8 mouse cellular contexts compared by ENCODE assay signal in the genomic region with DNA sequence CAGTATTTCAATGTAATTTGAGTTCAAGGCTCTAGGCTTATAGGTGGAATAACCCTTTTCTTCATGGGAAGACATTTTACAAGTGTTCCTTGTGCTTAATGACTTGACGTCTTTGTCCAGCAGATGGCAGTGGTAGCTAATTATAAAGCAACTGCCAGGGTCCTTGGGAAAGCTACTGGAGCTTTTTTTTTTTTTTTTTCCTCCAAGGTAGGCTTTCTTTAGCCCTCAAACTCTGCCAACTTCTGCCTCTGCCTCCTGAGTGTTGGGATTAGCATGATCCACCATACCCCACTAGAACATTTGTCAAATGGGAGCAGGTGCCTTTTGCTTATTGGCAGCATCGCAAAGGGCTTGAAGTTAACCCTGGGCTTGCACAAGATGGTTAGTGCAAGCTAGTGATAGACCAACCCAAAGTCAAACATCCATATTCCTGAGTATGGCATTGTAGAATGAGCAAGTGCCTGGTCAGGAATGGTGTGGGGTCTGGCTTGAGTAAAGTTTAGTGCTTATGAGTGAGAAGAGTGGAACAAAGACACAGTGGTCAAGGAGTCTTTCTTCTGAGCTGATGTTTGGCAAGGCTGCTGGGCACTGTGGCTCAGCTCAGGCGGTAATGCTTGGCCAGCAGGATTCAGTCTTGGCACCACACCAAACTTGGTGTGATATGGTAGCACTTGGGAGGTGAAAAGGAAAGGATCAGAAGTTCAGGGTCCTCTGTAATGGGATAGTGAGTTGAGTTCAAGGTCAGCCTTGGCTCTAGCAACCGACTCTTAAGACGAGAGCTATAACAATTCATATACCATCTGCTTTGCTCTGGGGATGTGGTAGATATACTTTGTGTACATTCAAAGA. TPM values are rescaled to one million over a fixed set of nuclear protein-coding genes. Genes with fewer than 3 reads are reported as not detected.
DNase-seq lines count a peak whose midpoint lies in the region; ATAC-seq and TF ChIP-seq lines count a peak whose summit lies in the region.

No protein-coding gene starts in this region.

- H3K79me2 ChIP-seq in MEL (ENCODE audit: control insufficient read depth, insufficient read depth, low read length, poor library complexity), result peaks cover 20% of the 10 kb centered on the region

- no peak for DNase-seq in frontal cortex, postnatal 14 days (ENCODE audit: low spot score in 2 of 2)
- peak; percentile 85 for DNase-seq in MEL (ENCODE audit: low read depth, low spot score)
- DNase-seq in neural tube, embryonic 10.5 days (ENCODE audit: extremely low spot score, low spot score), result peak; percentile 58
- no peak for DNase-seq in urinary bladder, postnatal 36 days (ENCODE audit: low spot score in 2 of 2)

- TF ChIP-seq RAD21 in MEL (IDR thresholded peaks at IDR 0.05; ENCODE audit: low read depth, low read length), result no peak

- TF ChIP-seq POLR2A in MEL (IDR thresholded peaks at IDR 0.05; ENCODE audit: control insufficient read depth in 1 of 2, insufficient read depth in 1 of 2, low read depth in 1 of 2, low read length in 2 of 2, poor library complexity in 1 of 2), result peak; percentile 70 to 88; a peak in 3 of 4 replicates
- peak; percentile 65; the same call in 1 of the 2 replicates for TF ChIP-seq POLR2A in cortical plate, adult 2 months (IDR thresholded peaks at IDR 0.05; ENCODE audit: extremely low read depth, insufficient read depth, low read length)

- ATAC-seq in frontal cortex, adult (ENCODE audit: low TSS enrichment), result peak; percentile 18; the same call in 1 of the 2 replicates
- peak; percentile 11 to 28; a peak in 2 of 4 replicates for ATAC-seq in hematopoietic stem cell, adult 5-6 weeks (replicated peaks in 1 of 2; ENCODE audit: insufficient read depth in 1 of 2, low FRiP score in 2 of 2, low TSS enrichment in 1 of 2, low read depth in 1 of 2, poor library complexity in 2 of 2, severe bottlenecking in 2 of 2)
- ATAC-seq in limb, embryonic 12.5 days (ENCODE audit: insufficient number of reproducible peaks, insufficient read depth, low FRiP score, low TSS enrichment, low read depth), result no peak

- no peaks in the 10 kb centered on the region for H3K4me1 ChIP-seq in MEL (ENCODE audit: control insufficient read depth in 1 of 2, insufficient read depth in 2 of 2, low read length in 2 of 2)
- peaks cover 14% of the 10 kb centered on the region for H3K4me1 ChIP-seq in cortical plate, adult 2 months (ENCODE audit: control insufficient read depth, insufficient read depth, low read length)
- H3K4me1 ChIP-seq in limb, embryonic 12.5 days (replicated peaks), result peaks cover 40% of the 10 kb centered on the region

- H3K9me3 ChIP-seq in MEL (replicated peaks; ENCODE audit: insufficient read depth, low read length), result no peaks in the 10 kb centered on the region
- no peaks in the 10 kb centered on the region for H3K9me3 ChIP-seq in limb, embryonic 12.5 days

- peak in 2 of 3 experiments; percentile 33 to 34; a peak in 4 of 6 replicates for TF ChIP-seq CTCF in MEL (IDR thresholded peaks at IDR 0.05 in 2 of 3, conservative IDR thresholded peaks at IDR 0.05 in 1 of 3; ENCODE audit: control insufficient read depth in 1 of 3, insufficient read depth in 1 of 3, low read depth in 2 of 3, low read length in 3 of 3, poor library complexity in 1 of 3, severe bottlenecking in 1 of 3)
- TF ChIP-seq CTCF in cortical plate, adult 2 months (IDR thresholded peaks at IDR 0.05; ENCODE audit: extremely low read depth, insufficient read depth, low read length), result peak; percentile 6; the same call in 1 of the 2 replicates

- H3K27ac ChIP-seq in MEL (ENCODE audit: control insufficient read depth, low read depth, low read length), result peak overlapping the region; percentile 26; the same call in 1 of the 2 replicates
- H3K27ac ChIP-seq in cortical plate, adult 2 months (ENCODE audit: insufficient read depth, low read length), result peak overlapping the region; percentile 0; the same call in 1 of the 2 replicates
- H3K27ac ChIP-seq in limb, embryonic 12.5 days, result peak overlapping the region; percentile 78

- H3K4me2 ChIP-seq in limb, embryonic 12.5 days, result no peak overlapping the region

- no peak; a peak in 1 of 4 replicates for TF ChIP-seq EP300 in MEL (IDR thresholded peaks at IDR 0.05; ENCODE audit: low read depth in 1 of 2, low read length in 2 of 2)

- H3K27me3 ChIP-seq in MEL (ENCODE audit: control insufficient read depth in 1 of 2, insufficient read depth in 2 of 2, low read length in 2 of 2), result no peaks in the 10 kb centered on the region
- no peaks in the 10 kb centered on the region for H3K27me3 ChIP-seq in limb, embryonic 12.5 days

- no peak overlapping the region for H3K4me3 ChIP-seq in MEL (ENCODE audit: control insufficient read depth in 1 of 2, insufficient read depth in 1 of 2, low read depth in 2 of 2, low read length in 2 of 2)
- H3K4me3 ChIP-seq in cortical plate, adult 2 months (ENCODE audit: insufficient read depth, low read length), result no peak overlapping the region
- no peak overlapping the region for H3K4me3 ChIP-seq in limb, embryonic 12.5 days (replicated peaks)

- WGBS in limb, embryonic 12.5 days, result 32% methylated on average over 5 of the region's 5 CpGs

- peaks cover 2 to 3% of the 10 kb centered on the region in 2 experiments; a peak in 2 of 4 replicates for H3K36me3 ChIP-seq in MEL (ENCODE audit: control insufficient read depth in 1 of 2, insufficient read depth in 2 of 2, low read length in 2 of 2)
- H3K36me3 ChIP-seq in limb, embryonic 12.5 days, result peaks cover 47% of the 10 kb centered on the region

- no peak overlapping the region for H3K9ac ChIP-seq in MEL (ENCODE audit: control insufficient read depth, low read depth, low read length, poor library complexity, severe bottlenecking)
- no peak overlapping the region for H3K9ac ChIP-seq in limb, embryonic 12.5 days (replicated peaks)

TF ChIP-seq in MEL, 35 proteins besides CTCF, POLR2A, EP300 and RAD21 (continues in another document):
- TF ChIP-seq BHLHE40 (IDR thresholded peaks at IDR 0.05; ENCODE audit: borderline replicate concordance, low read depth, low read length), result peak; percentile 31; the same call in 1 of the 2 replicates
- no peak for TF ChIP-seq USF1 (IDR thresholded peaks at IDR 0.05; ENCODE audit: low read depth, low read length)
- TF ChIP-seq JUND (IDR thresholded peaks at IDR 0.05; ENCODE audit: low read depth, low read length), result no peak
- TF ChIP-seq GATA1 (IDR thresholded peaks at IDR 0.05; ENCODE audit: low read depth, low read length), result no peak
- peak; percentile 23 for TF ChIP-seq SMC3 (IDR thresholded peaks at IDR 0.05; ENCODE audit: low read depth, low read length)
- no peak for TF ChIP-seq E2F4 (IDR thresholded peaks at IDR 0.05; ENCODE audit: borderline replicate concordance, low read depth, low read length)
- peak; percentile 36 for TF ChIP-seq NELFE (IDR thresholded peaks at IDR 0.05; ENCODE audit: low read depth, low read length)
- TF ChIP-seq ZMIZ1 (IDR thresholded peaks at IDR 0.05; ENCODE audit: low read depth, low read length), result peak; percentile 74
- no peak for TF ChIP-seq USF2 (IDR thresholded peaks at IDR 0.05; ENCODE audit: borderline replicate concordance in 1 of 2, insufficient read depth in 1 of 2, low read depth in 1 of 2, low read length in 2 of 2)
- TF ChIP-seq ZC3H11A (IDR thresholded peaks at IDR 0.05; ENCODE audit: low read depth, low read length), result no peak
- no peak for TF ChIP-seq TCF12 (IDR thresholded peaks at IDR 0.05; ENCODE audit: low read depth, low read length)
- TF ChIP-seq NRF1 (IDR thresholded peaks at IDR 0.05; ENCODE audit: insufficient read depth, low read depth, low read length, poor library complexity, severe bottlenecking), result no peak
- TF ChIP-seq MAX (IDR thresholded peaks at IDR 0.05; ENCODE audit: low read length), result no peak
- TF ChIP-seq TBP (IDR thresholded peaks at IDR 0.05; ENCODE audit: low read depth, low read length), result no peak; the same call in none of the 2 replicates
- peak; percentile 91; the same call in 1 of the 2 replicates for TF ChIP-seq POLR2AphosphoS5 (IDR thresholded peaks at IDR 0.05; ENCODE audit: borderline replicate concordance, low read depth, low read length)
- no peak for TF ChIP-seq GABPA (IDR thresholded peaks at IDR 0.05; ENCODE audit: low read depth, low read length)
- TF ChIP-seq MEF2A (IDR thresholded peaks at IDR 0.05; ENCODE audit: extremely low read depth, insufficient replicate concordance, low read depth, low read length, poor library complexity, severe bottlenecking), result no peak
- no peak for TF ChIP-seq UBTF (IDR thresholded peaks at IDR 0.05; ENCODE audit: borderline replicate concordance, insufficient read depth, low read depth, low read length)
- TF ChIP-seq ZNF384 (IDR thresholded peaks at IDR 0.05; ENCODE audit: low read depth, low read length), result peak; percentile 89
- TF ChIP-seq TAL1 (IDR thresholded peaks at IDR 0.05; ENCODE audit: low read length), result no peak
- TF ChIP-seq POLR2AphosphoS2 (IDR thresholded peaks at IDR 0.05; ENCODE audit: low read length), result peak; percentile 99
- TF ChIP-seq ETS1 (IDR thresholded peaks at IDR 0.05; ENCODE audit: low read depth, low read length), result no peak
- no peak for TF ChIP-seq MAZ (IDR thresholded peaks at IDR 0.05; ENCODE audit: low read depth, low read length)
- TF ChIP-seq MAFK (IDR thresholded peaks at IDR 0.05; ENCODE audit: borderline replicate concordance, low read depth, low read length), result peak; percentile 8; the same call in 1 of the 2 replicates
- TF ChIP-seq SIN3A (IDR thresholded peaks at IDR 0.05; ENCODE audit: low read length), result no peak; the same call in 1 of the 2 replicates
- TF ChIP-seq ZKSCAN1 (IDR thresholded peaks at IDR 0.05; ENCODE audit: low read depth, low read length), result no peak
- TF ChIP-seq HCFC1 (IDR thresholded peaks at IDR 0.05; ENCODE audit: low read depth, low read length), result no peak
- no peak for TF ChIP-seq MXI1 (IDR thresholded peaks at IDR 0.05; ENCODE audit: low read depth, low read length)
- TF ChIP-seq ELF1 (IDR thresholded peaks at IDR 0.05; ENCODE audit: low read depth, low read length), result no peak
- TF ChIP-seq RCOR1 (IDR thresholded peaks at IDR 0.05; ENCODE audit: low read depth, low read length), result peak; percentile 6; the same call in 1 of the 2 replicates
- no peak for TF ChIP-seq KAT2A (conservative IDR thresholded peaks at IDR 0.05; ENCODE audit: low read depth, low read length)
- no peak; the same call in 1 of the 2 replicates for TF ChIP-seq MYC (IDR thresholded peaks at IDR 0.05; ENCODE audit: low read depth, low read length)

RNA-seq across cellular contexts. Expression of a gene that starts 5.9 kb away (rescaled TPM):
- 2,632 and 5,439 TPM in 2 replicates for total RNA-seq in MEL (2012; rRNA removed)
- polyA plus RNA-seq in MEL (2012; ENCODE audit: insufficient read depth in 1 of 2, insufficient read length in 2 of 2, low read depth in 1 of 2, low replicate concordance in 2 of 2, missing spikeins in 1 of 2), result 1,000 to 10,000 TPM in 1 of 2 experiments, 100 to 1,000 TPM in 1; 418 to 3,011 TPM
- 1,998 and 2,235 TPM in 2 replicates for polyA plus RNA-seq in cortical plate, adult 2 months (2012; rRNA removed)
- 3,790 and 5,329 TPM in 2 replicates for total RNA-seq in hematopoietic stem cell, adult 5-6 weeks (2017)
- 2,429 and 2,480 TPM in 2 replicates for polyA plus RNA-seq in limb, embryonic 12.5 days (2016; fragmentation: Nextera tagmentation; extraction: Ambion mirVana)

Comparison
In these comparisons a context has a peak if more than half of its experiments do, and no peak if none do; other contexts are left out.
1. DNase-seq: peak in MEL (single experiment) and neural tube, embryonic 10.5 days (single experiment); none in frontal cortex, postnatal 14 days (0 of 2) and urinary bladder, postnatal 36 days (0 of 2).
2. H3K27ac ChIP-seq: peak in every context shown above with its lines; median percentile 78 in limb, embryonic 12.5 days; 26 in MEL; 0 in cortical plate, adult 2 months.